Mouse (Mus musculus) brain, embryonic 14.5 days (tissue): ENCODE results near the gene Zdhhc14.

Experiments
- CTCF ChIP-seq: fragments of 200-500 bp; IDR thresholded peaks from 2 replicates; pipeline ENCODE4 v1.5.1; 2012; ENCODE audit warnings: inconsistent platforms, mild to moderate bottlenecking, moderate library complexity, borderline replicate concordance; ENCODE audit not compliant: insufficient read depth, insufficient read length; ENCODE audit errors: extremely low read depth
- POLR2A ChIP-seq: fragments of 200-500 bp; IDR thresholded peaks from 2 replicates; pipeline ENCODE4 v1.6.1; 2012; ENCODE audit warnings: mild to moderate bottlenecking, inconsistent platforms, borderline replicate concordance; ENCODE audit not compliant: poor library complexity, insufficient read depth, insufficient read length, severe bottlenecking; ENCODE audit errors: extremely low read depth

DNA sequence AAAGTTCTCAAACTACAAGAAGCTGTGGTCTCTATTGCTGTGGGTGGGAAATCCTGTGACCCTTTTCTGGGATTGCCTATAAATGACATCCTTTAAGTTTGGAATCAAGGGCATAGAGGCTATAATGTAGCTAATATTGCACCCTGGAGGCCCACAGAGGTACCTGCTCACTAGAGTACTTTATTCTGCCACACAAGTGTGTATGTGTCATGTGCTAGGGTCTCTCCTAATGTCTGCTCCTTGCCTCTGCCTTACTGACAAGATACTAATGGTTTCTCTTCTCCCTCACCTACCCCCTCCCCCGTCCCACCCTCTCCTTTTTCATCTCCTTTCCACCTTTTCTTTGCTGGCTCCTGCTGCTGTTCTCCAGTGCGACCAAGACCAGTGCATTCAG, 260.0 kb downstream of the Zdhhc14 start:
- TF ChIP-seq CTCF, result no peak
- no peak for TF ChIP-seq POLR2A
